Mouse (Mus musculus): ENCODE data around the gene Gm21983.
A peak's percentile ranks its signal among the peaks of the same experiment; 100 is the strongest.

The Gm21983 gene

DNA sequence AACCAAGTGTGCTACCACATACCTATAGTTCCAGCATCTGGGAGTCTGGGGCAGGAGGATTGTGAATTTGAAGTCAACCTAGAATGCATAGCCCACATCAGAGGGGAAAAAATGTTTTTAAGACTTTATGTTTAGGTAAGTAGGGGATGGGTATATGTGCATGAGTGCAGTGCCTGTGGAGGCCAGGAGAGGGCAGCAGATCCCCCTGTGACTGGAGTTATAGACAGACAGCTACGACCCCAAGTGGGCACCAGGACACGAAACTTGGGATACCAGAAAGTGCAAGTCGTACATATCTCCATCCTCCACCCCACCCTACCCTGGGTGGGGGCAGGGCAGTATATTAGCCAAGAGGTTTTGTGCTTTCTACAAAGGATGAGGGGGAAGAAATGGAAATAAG lies 4.1 kb upstream of the Gm21983 start:
- peak; percentile 62 for DNase-seq

DNA sequence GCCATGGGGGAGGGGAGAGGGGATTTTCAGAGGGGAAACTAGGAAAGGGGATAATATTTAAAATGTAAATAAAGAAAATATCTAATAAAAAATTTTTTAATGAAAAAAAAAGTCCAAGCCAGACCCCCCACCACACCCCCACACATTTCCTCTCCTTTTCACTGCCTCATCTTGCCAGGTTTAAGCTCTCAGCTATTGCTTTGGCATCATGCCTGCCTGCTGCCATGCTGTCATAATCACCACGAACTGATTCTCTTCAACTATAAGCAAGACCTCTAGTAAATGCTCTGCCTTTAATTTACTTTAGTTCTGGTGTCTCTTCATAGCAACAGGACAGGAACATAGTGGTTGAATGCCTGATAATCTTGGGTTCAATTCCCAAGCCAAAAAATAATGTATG lies 1.6 kb upstream of the Gm21983 start:
- DNase-seq = no peak

DNA sequence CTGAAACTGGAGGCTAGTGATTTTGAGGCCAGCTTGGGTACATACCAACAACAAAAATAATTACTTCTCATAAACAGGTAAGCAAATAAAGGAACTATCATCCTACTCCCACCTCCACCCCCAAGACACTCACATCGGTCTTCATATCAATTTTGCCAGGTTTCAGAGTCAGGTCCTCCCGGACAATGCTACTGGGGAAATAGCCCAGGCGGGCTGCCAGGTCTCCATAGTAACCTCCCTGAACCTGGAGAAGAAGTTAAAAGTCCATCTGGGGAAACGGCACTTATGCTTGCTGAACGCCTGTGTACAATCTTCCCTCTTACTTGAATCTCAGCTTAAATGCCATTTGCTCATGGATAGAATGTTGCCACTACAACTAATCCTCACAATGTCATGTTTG lies 850 bp downstream of the Gm21983 start:
- no peak for DNase-seq

DNA sequence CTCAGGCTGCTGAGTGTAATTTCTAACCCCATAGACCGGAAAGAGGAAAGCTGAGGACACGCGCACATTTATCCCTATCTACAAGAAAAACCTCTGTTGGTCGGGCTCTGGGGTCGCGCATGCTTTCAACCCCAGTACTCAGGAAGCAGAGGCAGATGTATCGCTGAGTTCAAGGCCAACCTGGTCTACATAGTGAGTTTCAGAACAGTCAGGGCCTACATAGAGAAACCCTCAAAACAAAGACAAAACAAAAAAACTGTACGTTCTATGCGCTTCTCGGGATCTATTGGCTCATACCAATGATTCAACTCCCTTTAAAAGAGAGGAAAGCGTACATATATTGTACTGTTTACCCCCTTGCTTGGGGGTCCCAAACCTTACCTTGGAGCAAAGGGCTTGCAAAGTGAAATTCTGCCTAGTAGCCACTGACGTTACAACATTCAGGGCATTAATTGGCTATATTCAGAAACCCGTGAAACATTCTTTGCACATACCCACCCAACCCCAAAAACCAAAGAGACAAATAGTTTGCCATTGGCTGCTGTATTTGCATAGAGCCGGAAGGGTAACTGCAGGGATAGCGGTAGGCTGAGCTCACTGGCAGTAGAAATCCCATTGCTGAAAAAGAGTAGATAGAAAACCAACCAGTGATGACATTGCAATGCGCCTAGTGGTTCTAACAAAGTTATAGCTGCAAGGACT lies 1.5 kb downstream of the Gm21983 start:
- no peak for DNase-seq

DNA sequence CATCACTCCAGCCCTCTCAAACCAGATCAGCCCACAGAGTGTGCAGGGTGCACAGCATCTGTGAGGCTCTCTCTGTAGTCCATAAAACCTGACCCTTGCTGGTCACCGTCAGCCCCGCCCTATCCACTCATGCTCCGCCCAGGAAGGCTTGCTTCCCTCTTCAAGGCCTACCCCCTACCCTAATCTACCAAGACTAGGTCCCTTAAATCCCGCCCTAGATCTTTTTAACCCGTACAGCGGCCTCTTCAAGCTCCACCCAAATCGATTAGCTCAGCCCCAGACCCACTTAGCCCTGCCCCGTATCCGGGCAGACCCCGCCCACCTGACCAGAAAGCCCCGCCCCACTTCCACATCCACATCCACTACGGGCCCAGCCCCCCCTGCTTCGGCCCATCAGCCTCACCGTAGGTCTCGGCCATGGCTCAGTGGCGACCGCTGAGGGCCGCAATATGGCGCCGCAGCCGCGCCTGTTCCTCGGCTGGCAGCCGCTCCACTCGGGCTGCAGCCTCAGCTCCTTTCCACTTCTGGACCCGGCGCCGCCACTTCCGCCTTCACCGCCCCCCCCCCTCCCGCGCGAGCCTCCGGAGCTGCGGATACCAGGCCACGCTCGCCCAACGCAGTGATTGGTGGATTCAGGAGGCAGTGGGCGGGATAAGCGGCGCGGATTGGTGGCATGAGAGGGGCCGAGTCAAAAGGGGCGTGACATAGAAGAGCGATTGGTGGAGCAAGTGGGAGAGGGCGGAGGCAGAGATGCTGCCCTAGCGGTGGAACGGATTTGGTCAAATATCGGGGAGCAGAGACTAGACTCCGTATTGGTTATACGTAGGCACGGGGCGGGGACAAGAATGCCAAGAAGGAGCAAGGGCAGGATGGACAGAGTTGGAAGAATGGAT lies 2.3 kb downstream of the Gm21983 start, which contains the start of gene Rab4b:
Rab4b (minus strand) TSS at position 573 of the 893 bp plus-strand sequence.
- DNase-seq = peak; percentile 99

DNA sequence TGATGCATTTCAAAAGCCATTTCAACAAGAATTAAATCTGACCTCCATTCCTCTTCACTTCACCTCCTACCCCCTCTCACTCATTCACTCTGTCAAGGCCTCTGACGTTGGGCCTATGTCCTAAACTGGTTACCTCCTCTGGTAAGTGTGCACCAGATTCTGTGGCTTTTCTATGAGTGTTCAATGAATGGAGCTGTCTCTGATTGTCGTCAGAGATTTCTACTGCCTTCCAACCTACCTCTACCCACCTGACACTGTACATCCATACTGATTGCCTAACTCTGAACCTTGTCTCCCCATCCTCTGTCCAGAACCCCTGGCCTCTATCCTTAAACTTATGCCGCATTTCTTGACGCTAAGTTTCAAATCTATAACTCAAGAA lies 3.0 kb downstream of the Gm21983 start:
- no peak for DNase-seq

DNA sequence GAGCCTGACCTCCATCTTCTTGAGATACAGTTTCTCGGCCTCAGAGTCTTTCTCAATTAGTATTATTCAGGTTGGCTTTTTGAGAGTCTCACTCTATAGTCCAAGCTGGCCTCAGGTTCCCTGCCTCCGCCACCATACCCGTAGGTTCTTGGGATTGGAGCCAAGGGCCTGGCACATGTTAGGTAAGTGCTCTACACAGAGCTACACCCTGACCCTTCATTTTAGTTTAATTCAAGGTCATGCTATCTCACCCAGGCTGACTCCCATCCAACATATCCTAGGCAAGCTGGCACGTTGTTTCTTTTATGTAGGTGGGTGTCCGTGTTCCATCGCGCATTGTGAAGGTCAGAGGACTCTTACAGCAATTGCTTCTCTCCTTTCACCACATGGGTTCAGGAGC lies 6.0 kb downstream of the Gm21983 start:
- DNase-seq = no peak

DNA sequence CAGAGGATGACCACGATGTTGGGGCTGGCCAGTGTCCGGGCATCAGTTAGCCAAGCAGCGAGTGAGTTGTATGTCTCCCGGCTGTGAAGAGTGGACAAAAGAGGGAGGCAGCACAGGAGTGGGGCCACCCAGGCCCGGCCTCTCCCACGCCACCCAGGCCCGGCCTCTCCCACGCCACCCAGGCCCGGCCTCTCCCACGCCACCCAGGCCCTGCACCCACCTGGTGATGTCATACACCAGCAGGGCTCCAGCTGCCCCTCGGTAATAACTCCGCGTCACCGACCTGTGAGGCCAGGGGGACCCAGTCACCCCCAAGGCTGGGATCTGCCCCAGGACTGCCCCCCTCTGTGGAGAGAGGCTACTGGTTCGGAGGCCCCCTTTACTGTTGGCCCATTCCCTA lies 6.4 kb downstream of the Gm21983 start:
- no peak for DNase-seq

DNA sequence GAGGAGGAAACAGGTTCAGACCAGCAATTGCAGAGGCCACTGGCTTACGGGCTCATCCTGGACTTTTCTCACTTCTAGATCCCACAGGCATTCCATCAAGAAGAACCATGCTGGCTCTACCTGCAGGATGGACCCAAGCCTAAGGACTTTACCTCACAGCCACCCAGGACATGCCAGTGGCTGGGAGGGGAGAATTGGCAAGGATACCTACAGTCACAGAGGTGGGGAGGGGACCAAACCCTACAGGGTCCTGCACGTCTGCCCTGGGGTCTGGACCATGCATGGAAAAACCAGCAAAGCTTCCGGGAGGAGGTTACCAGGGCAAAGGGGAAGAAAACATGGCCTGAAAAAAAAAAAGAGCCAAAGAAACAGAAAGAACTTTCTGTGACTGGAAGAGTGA lies 9.9 kb downstream of the Gm21983 start:
- no peak for DNase-seq

DNA sequence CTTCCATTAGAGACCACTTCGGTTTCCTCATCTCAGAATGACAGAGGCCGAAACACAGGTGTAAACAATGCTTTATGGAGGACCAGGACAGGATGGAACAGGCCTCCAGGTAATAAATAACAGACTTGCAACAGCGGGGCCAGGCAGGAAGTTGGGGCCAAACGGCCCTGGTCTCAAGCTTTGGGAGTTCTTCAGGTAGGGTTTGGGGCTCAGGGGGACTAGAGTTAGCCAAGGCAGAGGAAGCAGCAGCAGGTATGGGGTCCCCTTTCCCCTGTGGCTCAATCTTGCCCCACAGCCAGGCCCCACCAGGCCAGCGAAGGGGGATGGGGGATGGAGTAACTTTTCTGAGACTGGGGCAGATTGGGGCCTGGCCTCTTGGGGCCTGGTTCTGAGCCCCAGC lies 12.5 kb downstream of the Gm21983 start:
- DNase-seq = no peak

DNA sequence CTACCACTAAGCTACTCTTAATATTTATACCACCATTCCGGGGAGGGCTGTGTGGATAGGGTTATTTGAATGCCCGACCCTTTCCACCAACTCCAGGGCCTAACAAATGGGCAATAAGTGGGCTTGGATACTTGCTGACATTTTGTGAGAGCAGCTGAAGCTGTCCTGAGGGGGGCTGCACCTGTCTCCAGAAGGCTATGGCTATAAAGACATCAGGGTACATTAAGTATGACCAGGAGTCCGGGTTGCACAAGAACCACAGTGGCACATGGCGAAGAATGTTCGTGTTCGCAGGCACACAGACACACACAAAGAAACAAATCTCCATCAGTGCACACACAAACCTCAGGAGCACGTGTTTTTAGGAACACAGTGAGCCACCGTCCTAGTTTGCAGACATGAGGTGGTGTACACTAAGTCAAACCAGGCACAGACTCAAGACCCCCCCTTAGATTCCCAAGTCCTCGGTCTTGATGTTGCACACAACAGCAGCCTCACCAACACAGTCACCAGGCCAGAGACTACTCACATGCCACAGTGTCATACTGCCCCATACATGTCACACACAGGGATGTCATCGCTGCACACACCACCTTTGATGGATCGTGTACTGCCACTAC lies 13.3 kb downstream of the Gm21983 start:
- no peak for DNase-seq

DNA sequence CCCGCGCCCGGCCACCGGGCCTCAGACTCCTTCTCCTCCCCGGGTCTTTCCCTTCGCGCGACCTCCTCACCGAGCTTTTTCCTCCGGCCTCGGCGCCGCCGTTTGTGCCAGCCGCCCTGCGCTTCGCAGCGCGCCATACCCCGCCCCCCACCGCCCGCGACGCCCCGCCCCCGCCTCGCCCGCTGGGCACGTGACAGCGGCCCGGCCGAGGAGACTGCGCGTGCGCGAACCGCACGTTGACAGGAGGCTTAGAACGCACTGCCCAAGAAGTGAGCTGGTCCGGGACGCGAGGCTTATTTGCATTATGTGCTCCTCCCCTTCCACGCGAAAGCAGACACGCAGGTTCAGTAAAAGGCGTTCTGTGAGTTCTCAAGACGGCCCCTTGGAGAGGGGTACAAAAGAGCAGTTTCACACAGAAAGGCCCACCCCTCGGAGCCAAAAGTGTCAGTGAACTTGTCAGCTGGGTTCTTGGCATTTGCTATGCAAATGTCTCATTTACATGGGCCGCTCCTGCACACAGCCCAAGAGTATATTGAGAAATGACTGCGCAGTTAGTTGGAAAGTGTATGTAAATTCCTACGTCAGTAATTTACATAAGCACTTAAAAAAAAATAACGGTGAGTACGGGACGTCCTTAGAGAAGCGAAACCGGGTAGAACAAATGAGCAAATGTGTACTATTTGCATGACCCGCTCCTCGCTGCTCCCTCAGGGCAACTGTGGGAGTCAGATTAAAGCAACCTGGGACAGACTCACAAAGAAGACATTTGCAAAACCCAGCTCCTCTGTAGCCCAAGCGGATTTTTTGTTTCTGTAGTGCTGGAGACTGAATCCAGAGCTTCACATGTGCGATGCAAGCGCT lies 14.0 kb downstream of the Gm21983 start, which contains the start of gene Egln2:
Egln2 (minus strand) TSS at position 189 of the 861 bp plus-strand sequence.
- peak; percentile 97 for DNase-seq

DNA sequence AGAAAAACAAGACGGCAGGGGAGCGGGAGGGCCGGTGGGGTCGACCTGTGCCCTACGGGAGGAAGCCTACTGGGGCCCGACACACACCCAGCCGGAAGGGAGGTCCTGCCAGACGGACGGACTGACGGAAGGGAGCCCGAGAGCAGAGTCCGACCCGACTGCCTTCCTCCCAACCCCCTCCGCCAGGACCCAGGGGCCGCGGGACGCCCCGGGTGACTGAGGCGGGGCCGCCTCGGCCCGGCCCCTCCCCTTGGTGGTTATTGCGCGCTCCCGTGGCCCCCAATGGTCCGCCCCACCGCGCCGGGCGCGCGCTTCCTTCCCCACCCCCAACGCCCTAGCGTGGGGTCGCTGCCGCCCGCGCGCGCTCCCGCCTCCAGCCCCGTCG lies 14.7 kb downstream of the Gm21983 start:
- peak; percentile 92 for DNase-seq

DNA sequence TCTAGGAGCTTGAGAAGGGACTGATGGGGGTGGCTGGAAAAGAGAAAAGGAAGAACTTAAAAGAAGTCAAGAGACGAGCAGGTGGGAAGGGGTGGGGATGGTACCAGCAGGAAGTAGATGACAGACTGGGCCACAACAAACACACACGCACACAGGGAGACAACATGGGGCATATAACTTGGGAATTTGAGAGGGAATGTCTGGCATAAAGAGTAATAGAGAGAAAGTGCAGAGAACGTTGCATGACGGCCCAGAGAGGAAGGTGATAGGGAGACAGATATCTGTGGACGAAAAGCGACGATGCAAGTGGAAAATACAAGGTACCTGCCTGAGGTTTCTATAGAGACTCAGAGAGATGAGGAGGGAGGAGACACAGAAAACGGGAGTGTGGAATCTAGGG lies 15.2 kb downstream of the Gm21983 start:
- DNase-seq = peak; percentile 52

DNA sequence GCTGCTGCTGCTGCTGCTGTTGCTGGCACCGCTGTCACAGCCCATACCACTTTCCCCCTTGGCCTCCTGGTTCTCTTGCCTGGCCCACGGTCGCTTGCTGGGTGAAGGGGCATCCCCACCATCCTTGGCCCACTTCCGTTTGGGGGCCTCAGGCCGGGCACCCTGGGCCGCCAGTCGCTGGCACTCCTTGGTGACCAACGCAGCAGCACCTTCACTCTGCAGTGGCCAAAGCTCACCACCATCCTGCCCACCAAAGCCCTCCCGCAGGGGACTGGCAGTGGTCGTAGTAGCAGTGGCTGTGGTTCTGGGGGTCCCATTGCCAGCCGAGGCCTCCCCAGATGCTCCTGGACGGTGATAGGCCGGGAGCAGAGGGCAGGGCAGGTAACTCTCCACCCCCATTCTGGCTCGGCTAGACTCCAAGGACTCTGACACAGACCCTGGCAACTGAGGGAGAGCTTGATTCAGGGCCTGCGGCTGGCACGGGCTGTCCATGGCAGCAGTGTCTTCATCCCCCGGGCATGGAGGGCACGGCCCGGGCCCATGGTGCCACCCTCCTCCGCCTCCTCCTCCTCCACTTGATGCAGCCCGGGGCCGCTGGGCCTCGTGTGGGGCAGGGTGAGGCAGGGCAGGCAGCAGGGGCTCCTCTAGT lies 15.8 kb downstream of the Gm21983 start:
- DNase-seq = no peak

DNA sequence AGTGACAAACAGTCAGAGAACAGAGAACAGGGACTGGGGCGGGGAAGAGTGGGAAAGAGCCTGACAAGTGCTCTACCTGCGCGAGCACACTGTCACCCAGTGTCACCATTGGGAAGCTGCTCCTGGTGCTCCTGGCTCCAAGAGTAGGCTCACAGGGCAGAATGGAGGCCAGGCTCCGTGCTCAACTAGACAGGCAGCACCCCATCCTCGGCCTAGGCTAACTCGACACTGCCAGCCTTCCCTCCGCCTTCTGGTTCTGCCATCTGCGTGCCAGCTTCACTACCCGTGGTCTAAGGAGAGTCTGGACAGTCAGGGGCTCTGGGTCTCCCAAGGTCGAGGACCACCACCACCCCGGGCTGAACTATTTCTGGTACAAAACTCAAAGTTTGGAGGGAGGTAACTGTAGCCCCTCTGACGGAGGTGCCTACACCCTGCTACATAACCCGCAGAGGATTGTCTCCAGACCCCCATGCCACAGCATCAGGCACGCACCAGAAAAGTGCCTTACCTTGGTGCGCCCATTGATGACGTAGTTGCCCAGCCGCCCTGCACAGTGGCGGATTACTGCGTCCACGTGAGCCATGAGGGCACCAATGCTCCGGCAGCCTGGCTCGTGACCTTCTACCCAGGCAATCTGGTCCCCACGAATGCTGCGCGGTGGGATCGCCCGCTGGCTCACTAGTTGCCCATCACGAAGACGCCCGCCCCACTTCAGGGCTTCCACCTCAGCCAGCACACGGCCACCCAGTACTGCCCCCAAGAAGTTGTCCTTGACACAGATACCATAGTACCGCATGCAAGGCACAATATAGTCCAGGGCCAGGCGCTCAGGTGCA lies 16.6 kb downstream of the Gm21983 start:
- DNase-seq = no peak

DNA sequence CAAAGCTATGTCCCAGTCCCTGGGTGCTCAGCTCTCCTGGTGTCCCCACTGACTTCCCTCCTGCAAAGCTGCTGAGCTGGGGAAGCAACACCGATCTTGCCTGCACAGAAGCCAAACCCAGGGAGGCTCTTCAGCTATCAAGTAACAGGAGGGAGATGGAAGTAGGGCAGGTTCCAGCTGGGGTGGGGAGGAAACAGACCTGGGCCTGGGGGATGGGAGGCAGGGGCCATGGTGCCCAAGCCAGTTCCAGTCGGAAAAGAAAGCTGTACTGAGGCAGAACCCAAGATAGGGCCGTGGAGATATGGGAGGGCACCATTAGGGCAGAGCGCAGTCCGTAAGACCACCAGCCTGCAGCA lies 17.5 kb downstream of the Gm21983 start:
- no peak for DNase-seq

DNA sequence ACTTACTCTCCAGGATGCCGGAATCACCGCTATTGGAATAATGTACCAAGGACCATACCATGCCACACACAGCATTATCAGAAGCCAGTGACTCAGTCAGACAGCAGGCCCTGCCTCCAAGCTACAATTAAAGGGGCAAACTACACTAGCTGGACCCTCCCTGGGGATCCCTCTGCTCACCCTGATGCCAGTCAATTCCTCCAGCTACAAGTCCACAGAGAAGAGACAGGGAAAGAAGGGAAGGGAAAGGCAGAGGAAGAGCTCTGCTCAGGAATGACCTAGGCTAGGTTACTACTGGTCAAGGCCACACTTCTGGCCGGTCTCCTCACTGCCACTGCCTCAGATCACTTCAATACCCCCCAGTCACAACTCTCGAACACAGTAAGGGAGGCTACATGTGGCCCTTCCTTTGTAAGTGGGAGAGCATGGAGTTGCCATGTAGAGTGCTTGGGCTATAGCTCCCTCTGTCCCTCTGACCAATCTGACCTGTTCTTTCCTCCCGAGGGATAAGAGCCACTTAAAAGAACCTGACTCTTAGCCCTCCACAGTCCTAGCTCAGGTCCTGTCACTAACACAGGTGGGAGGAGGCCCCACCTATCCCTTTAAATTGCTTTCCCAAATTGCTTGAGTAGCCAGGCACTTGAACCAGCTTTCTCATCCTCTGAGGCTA lies 18.0 kb downstream of the Gm21983 start:
- DNase-seq = no peak

DNA sequence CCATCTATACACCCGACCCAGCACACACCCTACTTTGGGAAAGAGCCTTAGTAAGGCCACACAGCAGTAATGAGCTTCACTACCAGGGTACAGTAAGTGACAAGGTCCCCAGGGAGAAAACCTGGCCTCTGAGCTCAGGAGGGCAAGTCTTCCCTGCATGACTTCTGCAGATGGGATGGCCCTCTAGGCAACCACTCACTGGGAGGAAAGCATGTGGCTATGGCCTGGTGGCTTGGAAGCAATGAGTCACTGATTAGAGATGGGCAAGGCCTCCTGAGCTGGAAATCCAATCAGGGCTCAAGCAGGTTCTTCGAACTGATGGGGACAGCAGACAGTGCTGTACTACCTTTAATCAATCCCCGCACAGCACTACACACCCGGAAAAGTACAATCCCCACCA lies 19.1 kb downstream of the Gm21983 start:
- DNase-seq = no peak

DNA sequence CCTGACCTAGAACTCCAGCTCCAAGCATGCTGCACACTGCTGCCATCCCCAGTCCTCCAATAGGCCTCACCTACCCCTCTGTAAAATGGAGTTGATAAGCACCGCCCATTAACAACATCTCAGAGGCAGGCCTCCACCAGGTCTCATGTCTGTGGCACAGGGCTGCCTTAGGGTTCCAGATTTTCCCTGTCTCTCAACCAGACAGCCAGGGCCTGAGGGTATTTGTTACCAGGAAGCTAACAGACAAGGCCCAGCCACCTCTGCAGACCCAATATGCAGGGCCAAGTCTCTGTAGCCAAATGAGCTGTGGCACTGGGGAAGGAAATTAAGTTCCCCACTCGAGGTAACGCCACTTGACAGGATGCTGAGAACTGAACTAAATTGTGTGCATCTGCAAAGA lies 20.0 kb downstream of the Gm21983 start:
- DNase-seq = no peak

DNA sequence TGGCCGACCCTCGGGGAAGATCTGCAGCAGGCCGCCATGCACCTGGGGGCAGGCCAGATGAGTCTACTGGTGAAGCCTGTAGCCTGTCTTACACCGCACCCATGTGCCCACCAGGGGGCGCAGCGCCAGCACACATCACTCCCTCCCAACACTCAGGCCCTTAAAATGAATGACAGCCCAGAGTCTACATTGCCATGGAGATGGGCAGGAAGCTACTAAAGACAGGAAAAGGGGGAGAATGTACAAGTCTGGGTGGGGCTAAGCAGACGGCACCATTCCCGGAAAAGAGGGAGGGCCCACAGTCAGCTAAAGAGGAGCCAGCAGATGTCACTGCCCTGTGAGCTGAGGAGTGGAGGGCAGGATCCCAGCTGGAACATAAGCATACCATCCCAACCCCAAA lies 21.0 kb downstream of the Gm21983 start:
- DNase-seq = peak; percentile 93

Data from thymus, postnatal 14 days (tissue).